Mouse (Mus musculus) cortical plate, adult 2 months (tissue): ENCODE measurements around the gene Fancc.

Experiments
- CTCF ChIP-seq: fragments of 200-500 bp; IDR thresholded peaks from 2 replicates; pipeline ENCODE4 v1.5.1; 2011; ENCODE audit warnings: mild to moderate bottlenecking, control low read depth, low read length; ENCODE audit not compliant: insufficient read depth; ENCODE audit errors: extremely low read depth
- POLR2A ChIP-seq: fragments of 200-500 bp; IDR thresholded peaks from 2 replicates; pipeline ENCODE4 v1.6.1; 2011; ENCODE audit warnings: mild to moderate bottlenecking, low read length, control low read depth; ENCODE audit not compliant: insufficient read depth; ENCODE audit errors: extremely low read depth

GRCm38 (mm10) chr13:63278796-63279475 is 218.1 kb downstream of the Fancc start:
- TF ChIP-seq POLR2A (no peak), CTCF (no peak)
